ENCODE assay signal across 28 mouse cellular contexts in the genomic region with DNA sequence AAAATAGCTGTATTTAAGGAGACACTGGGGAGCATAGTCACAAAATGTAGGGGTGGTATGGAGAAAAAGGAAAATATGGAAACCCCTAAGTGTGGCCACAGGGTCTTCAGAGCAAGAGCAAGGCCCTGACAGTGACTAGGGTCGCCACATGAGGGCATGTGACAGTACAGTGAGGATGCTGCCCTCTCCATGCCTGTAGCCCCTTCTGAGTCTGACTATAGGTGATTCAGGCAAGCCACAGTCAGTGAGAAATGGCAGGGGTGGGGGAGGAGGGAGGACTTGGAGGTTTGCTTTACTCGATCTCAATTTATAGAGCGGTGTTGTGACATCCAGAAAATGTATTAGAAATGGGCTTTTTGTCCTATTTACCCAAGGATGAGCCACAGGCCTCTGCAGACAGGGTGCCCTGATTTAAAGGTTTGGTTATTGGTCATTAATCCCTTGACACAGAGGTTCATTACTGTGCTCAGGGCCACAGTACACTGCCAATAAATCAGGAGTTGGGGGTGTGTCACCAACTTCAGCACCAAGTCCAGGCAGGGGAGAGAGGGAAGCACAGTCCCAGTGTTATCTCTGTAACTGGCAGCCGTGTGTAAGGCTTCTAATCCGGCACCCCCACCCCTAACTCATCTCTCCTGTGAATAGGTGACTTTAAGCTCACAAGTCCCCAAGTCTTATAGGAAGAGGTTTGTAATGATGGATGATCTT.
DNase-seq lines count a peak whose midpoint lies in the region; ATAC-seq and TF ChIP-seq lines count a peak whose summit lies in the region.
"Had no signal": no experiment of that assay in that cellular context is flagged by ENCODE, and none has a peak within 500 bp of the region (broad histone marks: within the 10 kb centered on the region; RNA-seq: fewer than 3 reads in every experiment).

No protein-coding gene starts in this region.

- no peaks in the 10 kb centered on the region for H3K9me3 ChIP-seq in heart, embryonic 12.5 days (replicated peaks)
- no peaks in the 10 kb centered on the region for H3K9me3 ChIP-seq in kidney, postnatal 0 days (replicated peaks; ENCODE audit: low read length)
- no peaks in the 10 kb centered on the region for H3K9me3 ChIP-seq in forebrain, postnatal 0 days (ENCODE audit: low read length)
- H3K9me3 ChIP-seq: embryonic facial prominence, embryonic 12.5 days; forebrain, embryonic 10.5 days; hindbrain, embryonic 10.5 days; hindbrain, embryonic 15.5 days; limb, embryonic 12.5 days; liver, embryonic 15.5 days; lung, embryonic 15.5 days; midbrain, embryonic 10.5 days; midbrain, embryonic 15.5 days had no signal

- no peak overlapping the region for H3K4me3 ChIP-seq in heart, embryonic 12.5 days
- H3K4me3 ChIP-seq in kidney, postnatal 0 days (replicated peaks; ENCODE audit: low read depth, low read length) = no peak overlapping the region
- no peak overlapping the region for H3K4me3 ChIP-seq in forebrain, postnatal 0 days (ENCODE audit: low read depth, low read length)
- H3K4me3 ChIP-seq: embryonic facial prominence, embryonic 12.5 days; forebrain, embryonic 10.5 days; hindbrain, embryonic 10.5 days; hindbrain, embryonic 15.5 days; limb, embryonic 12.5 days; liver, embryonic 15.5 days; lung, embryonic 15.5 days; midbrain, embryonic 10.5 days; midbrain, embryonic 15.5 days had no signal

- 48% methylated on average over 5 of the region's 5 CpGs for WGBS in heart, embryonic 12.5 days
- 37% methylated on average over 5 of the region's 5 CpGs for WGBS in kidney, postnatal 0 days
- WGBS in forebrain, postnatal 0 days = 84% methylated on average over 5 of the region's 5 CpGs

- no peak for DNase-seq in heart, adult 18-20 months
- peak; percentile 75 for DNase-seq in kidney, postnatal 0 days (ENCODE audit: low spot score)
- no peak for DNase-seq in kidney, adult 9 months
- peak; percentile 40 for DNase-seq in adrenal gland, postnatal 10 days
- peak; percentile 7 for DNase-seq in forelimb bud, embryonic 11.5 days (ENCODE audit: low read depth, low spot score)
- DNase-seq in forebrain, postnatal 0 days = no peak
- DNase-seq: cerebellum, adult 2 months; cerebellum, postnatal 14 days; gastrocnemius, postnatal 14 days; heart, adult 11 months; kidney, adult 18-20 months; kidney, postnatal 4 days; thymus, adult 2 months; thymus, postnatal 36 days had no signal

- no peak overlapping the region for H3K4me2 ChIP-seq in heart, embryonic 12.5 days
- H3K4me2 ChIP-seq in kidney, postnatal 0 days (ENCODE audit: low read length) = no peak overlapping the region
- no peak overlapping the region for H3K4me2 ChIP-seq in forebrain, postnatal 0 days (ENCODE audit: low read depth)
- H3K4me2 ChIP-seq: embryonic facial prominence, embryonic 12.5 days; heart, embryonic 11.5 days; hindbrain, embryonic 15.5 days; limb, embryonic 12.5 days; liver, embryonic 15.5 days; lung, embryonic 15.5 days; midbrain, embryonic 15.5 days had no signal

- 0 out of 2 replicates have a peak, but pooled peaks have one; percentile 33 for ATAC-seq in heart, embryonic 12.5 days (ENCODE audit: insufficient number of reproducible peaks, low FRiP score)
- peak; percentile 75; the same call in 1 of the 2 replicates for ATAC-seq in kidney, postnatal 0 days (replicated peaks; ENCODE audit: low FRiP score, low read depth)
- ATAC-seq in forebrain, postnatal 0 days = no peak
- ATAC-seq: CD4-positive, CD25-positive, alpha-beta regulatory T cell, adult 4 months; forebrain, embryonic 16.5 days; inflammation-experienced regulatory T-cells, adult 6 months; midbrain, embryonic 15.5 days had no signal

- peaks cover 18% of the 10 kb centered on the region for H3K4me1 ChIP-seq in heart, embryonic 12.5 days (replicated peaks)
- H3K4me1 ChIP-seq in kidney, postnatal 0 days (replicated peaks; ENCODE audit: insufficient read depth, low read length) = no peaks in the 10 kb centered on the region
- H3K4me1 ChIP-seq in forebrain, postnatal 0 days (ENCODE audit: insufficient read depth) = no peaks in the 10 kb centered on the region
- H3K4me1 ChIP-seq: embryonic facial prominence, embryonic 12.5 days; hindbrain, embryonic 15.5 days; liver, embryonic 15.5 days; midbrain, embryonic 15.5 days had no signal

- H3K36me3 ChIP-seq in heart, embryonic 12.5 days = no peaks in the 10 kb centered on the region
- H3K36me3 ChIP-seq in kidney, postnatal 0 days (ENCODE audit: insufficient read depth, low read length) = no peaks in the 10 kb centered on the region
- no peaks in the 10 kb centered on the region for H3K36me3 ChIP-seq in forebrain, postnatal 0 days (ENCODE audit: insufficient read depth)
- H3K36me3 ChIP-seq: embryonic facial prominence, embryonic 12.5 days; forebrain, embryonic 10.5 days; hindbrain, embryonic 10.5 days; hindbrain, embryonic 15.5 days; limb, embryonic 12.5 days; liver, embryonic 15.5 days; lung, embryonic 15.5 days; midbrain, embryonic 10.5 days; midbrain, embryonic 15.5 days had no signal

- H3K27ac ChIP-seq in heart, embryonic 12.5 days (ENCODE audit: poor library complexity, severe bottlenecking) = peak overlapping the region; percentile 44; the same call in 1 of the 2 replicates
- no peak overlapping the region for H3K27ac ChIP-seq in kidney, postnatal 0 days
- no peak overlapping the region for H3K27ac ChIP-seq in forebrain, postnatal 0 days (ENCODE audit: low read depth, low read length)
- H3K27ac ChIP-seq: embryonic facial prominence, embryonic 12.5 days; forebrain, embryonic 10.5 days; hindbrain, embryonic 10.5 days; hindbrain, embryonic 15.5 days; limb, embryonic 12.5 days; liver, embryonic 15.5 days; lung, embryonic 15.5 days; midbrain, embryonic 10.5 days; midbrain, embryonic 15.5 days had no signal

- H3K9ac ChIP-seq in heart, embryonic 12.5 days = no peak overlapping the region
- H3K9ac ChIP-seq in kidney, postnatal 0 days (ENCODE audit: low read depth, low read length) = no peak overlapping the region
- H3K9ac ChIP-seq in forebrain, postnatal 0 days = no peak overlapping the region
- H3K9ac ChIP-seq: embryonic facial prominence, embryonic 12.5 days; hindbrain, embryonic 15.5 days; limb, embryonic 12.5 days; liver, embryonic 15.5 days; lung, embryonic 15.5 days; midbrain, embryonic 15.5 days had no signal

- TF ChIP-seq CTCF in kidney, postnatal 0 days (IDR thresholded peaks at IDR 0.05; ENCODE audit: low read depth) = no peak
- no peak for TF ChIP-seq CTCF in forebrain, postnatal 0 days (IDR thresholded peaks at IDR 0.05; ENCODE audit: low read depth)

- no peaks in the 10 kb centered on the region for H3K27me3 ChIP-seq in heart, embryonic 12.5 days (replicated peaks)
- H3K27me3 ChIP-seq in kidney, postnatal 0 days (ENCODE audit: insufficient read depth, low read length) = no peaks in the 10 kb centered on the region
- no peaks in the 10 kb centered on the region for H3K27me3 ChIP-seq in forebrain, postnatal 0 days (ENCODE audit: insufficient read depth, low read length)
- H3K27me3 ChIP-seq: embryonic facial prominence, embryonic 12.5 days; hindbrain, embryonic 15.5 days; limb, embryonic 12.5 days; liver, embryonic 15.5 days; lung, embryonic 15.5 days; midbrain, embryonic 15.5 days had no signal

Comparison
In these comparisons a context has a peak if more than half of its experiments do, and no peak if none do; other contexts are left out.
1. DNase-seq: peak in kidney, postnatal 0 days (single experiment), adrenal gland, postnatal 10 days (single experiment) and forelimb bud, embryonic 11.5 days (single experiment); none in heart, adult 18-20 months (0 of 2), kidney, adult 9 months (single experiment) and forebrain, postnatal 0 days (single experiment).